Mouse (Mus musculus): ENCODE results near the gene Snrnp35.
"Not testable (repeated sequence)": the region's sequence is repeated elsewhere in the genome, so short reads cannot be mapped to it uniquely, and the experiment has no call there.

Snrnp35 gene

DNA sequence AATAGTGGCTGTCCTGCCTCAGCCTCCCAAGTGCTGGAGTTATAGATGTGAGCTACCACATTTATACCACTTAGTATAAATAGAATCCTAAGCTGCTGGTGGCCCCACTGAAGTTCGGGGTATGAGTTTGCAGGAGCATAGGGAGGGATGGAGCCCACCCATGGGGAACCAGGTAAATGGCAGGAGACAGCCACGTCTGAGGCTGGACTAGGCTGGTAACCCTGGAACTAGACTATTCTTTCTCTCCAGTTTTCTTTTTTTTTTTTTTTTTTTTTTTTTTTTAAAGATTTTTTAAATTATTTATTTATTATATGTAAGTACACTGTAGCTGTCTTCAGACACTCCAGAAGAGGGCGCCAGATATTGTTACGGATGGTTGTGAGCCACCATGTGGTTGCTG lies 17.1 kb downstream of the Snrnp35 start:
- not testable (repeated sequence) for DNase-seq (ENCODE audit: low spot score in 2 of 2)

DNA sequence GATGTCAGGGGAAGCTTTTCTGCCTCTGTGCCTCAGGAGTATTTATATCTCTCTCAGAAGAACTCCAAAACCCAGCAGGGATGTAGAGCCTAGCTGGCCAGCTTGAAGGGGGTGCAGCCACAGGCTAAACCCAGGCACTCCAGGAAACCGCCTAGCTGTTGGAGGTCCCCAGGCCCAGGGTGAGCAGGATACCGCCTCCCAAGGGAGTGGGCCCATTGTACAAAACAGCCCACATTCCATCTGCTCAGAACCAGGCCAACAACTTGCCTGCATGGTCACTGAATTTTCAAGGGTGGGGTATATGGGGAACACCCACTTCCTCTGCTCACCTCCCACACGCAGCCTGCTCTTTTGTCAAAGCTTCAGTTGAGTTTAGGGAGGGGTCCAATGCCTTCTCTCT lies 17.6 kb downstream of the Snrnp35 start:
- no peak for DNase-seq (ENCODE audit: low spot score in 2 of 2)

DNA sequence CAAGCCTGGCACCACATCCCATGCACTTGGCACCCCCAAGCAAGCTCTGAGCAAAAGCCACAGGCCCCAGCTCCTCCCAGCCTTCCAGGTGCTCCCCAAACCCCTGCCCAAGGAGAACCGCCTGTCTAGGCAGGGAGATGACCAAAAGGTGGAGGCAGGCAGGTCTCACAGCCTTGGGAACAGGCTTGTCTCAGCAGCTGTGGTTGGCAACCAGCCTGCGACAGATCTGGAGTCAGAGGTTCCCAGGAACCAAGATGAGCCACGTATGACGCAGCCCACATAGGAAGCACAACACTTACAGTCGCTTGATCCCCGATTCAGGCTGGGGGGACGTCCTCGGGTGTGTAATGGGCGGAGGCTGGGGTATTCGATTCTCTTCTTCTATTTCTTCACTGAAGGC lies 18.6 kb downstream of the Snrnp35 start:
- no peak for DNase-seq (ENCODE audit: low spot score in 2 of 2)

- DNase-seq (ENCODE audit: low spot score in 2 of 2) = no peak
Measured at GRCm38 (mm10) chr5:124503742-124504141, 20.8 kb downstream of the Snrnp35 start.

DNA sequence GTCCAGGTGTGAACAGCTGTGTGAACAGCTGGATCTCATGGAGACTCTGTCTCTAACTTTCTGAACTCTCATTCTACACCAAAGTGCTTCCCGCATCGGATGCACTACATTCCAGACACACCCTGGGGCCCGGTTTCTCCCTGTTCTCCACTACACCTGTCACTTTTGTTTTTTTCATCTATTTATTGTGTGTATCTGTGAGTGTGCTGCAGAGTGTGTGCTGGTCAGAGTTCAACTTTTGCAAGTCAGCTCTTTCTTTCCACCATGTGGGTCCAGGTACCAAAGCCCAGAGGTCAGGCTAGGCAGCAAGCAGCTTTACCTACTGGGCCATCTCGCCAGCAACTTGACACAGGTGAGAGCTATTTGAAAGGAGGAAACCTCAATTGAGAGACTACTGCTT lies 22.3 kb downstream of the Snrnp35 start:
- no peak for DNase-seq (ENCODE audit: low spot score in 2 of 2)

DNA sequence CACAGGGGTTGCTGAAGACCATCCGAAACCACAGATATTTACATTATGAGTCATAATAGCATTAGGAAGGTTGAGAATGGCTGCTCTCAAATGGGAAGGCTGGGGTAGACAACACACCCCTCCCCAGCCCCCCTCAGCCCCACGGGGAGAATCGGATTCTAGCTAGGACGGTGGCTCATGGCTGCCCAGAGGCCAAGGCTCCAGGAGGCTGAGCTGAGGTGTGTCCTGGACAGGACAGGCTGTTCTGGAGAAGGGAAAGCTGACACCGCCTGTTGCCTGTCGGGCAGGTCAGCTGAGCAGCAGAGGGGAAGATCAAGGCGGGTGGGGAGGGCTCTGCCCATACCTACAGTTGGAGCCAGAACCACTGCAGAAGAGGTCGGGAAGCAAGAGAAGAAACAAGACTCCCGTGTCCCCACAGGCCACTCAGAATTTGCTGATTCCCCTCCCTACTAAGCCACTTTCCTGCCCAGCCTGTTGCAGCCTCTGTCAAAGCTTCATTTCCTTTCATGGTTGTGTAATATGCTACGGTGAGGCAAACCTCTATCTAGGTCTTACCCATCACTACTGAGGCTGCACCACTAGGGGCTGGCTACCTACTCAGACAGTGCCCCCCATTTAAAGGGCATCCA lies 23.9 kb downstream of the Snrnp35 start:
- DNase-seq (ENCODE audit: low spot score in 2 of 2) = no peak

GRCm38 (mm10) chr5:124509200-124509599 lies 26.3 kb downstream of the Snrnp35 start:
- no peak for DNase-seq (ENCODE audit: low spot score in 2 of 2)

- DNase-seq (ENCODE audit: low spot score in 2 of 2) = no peak
Measured at GRCm38 (mm10) chr5:124509742-124510237, 26.9 kb downstream of the Snrnp35 start.

DNA sequence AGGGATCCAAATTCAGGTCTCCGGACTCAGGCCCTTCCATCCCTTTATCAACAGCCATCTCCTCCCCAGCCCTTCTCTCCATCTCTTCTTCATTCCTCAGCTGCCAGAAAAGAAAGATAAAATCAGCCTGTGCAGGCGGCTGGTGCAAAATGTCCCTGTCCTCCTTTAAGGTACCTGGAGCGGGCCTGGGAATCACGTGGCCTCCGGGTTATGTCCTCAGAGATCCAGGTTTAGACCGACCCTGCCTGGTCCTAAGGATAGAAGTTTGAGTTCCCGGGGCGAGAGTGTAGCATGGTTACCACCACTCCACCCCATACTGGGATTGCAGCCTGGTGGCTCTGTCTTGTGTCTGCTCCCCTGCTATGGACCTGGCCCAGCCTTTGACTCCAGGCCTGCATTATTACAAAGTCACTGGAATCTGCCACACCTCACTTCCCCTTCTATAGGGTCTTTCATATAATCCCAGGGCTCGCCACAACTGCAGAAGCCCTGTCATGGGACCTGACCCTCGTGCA lies 27.7 kb downstream of the Snrnp35 start:
- no peak for DNase-seq (ENCODE audit: low spot score in 2 of 2)

DNA sequence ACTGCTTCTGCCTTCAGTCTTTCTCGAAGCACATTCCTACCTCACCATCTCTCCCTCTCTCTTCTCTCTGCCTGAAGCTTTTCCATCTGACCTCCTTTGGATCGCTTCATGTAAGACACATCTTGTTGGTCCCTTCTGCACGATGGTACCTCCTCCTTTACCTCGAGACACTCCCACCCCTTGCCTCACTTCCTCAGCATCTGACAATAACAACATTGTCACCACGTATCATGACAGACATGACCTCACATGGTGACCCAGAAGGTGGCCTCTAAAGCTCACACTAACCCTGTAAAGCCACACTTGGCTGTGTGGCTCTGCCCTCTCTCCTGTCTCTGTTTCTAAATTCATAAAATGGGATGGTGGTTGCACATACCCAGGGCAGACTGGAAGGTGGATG lies 32.9 kb downstream of the Snrnp35 start:
- no peak for DNase-seq (ENCODE audit: low spot score in 2 of 2)

DNA sequence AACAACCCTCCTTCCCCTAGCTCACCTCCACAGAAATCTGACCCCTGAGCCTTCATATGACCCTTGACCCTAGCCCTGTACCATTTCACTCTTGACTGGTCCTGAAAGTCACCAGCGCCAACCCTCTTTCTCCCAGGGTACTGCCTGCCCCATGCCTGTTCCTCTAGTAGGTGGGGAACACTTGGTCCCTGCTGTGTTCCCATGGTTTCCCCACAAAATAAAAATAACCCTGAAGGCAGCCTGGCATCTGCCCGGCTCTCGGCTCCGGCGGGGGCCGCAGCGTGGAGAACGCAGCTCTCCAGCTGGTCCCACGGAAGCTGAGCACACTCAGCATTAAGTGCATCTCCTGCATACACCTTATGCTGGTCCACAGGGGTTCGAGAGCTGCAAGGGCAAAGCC lies 35.7 kb downstream of the Snrnp35 start:
- no peak for DNase-seq (ENCODE audit: low spot score in 2 of 2)

DNA sequence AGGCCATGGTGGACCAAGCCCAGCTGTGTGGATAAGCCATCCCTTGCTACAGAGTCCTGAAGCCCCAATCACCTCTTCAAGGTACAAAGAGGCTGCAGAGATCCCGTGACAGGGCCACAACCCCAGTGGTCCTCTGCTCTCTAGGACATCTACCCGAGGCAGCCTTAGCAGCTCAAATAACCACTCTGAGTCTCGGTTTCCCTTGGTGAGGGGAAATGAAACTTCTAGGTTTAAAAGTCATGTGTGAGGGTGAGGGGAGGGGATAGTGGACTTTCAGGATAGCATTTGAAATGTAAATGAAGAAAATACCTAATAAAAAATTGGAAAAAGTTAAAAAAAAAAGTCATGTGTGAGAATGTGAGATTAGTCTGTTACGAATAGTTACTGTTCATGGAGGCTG lies 38.7 kb downstream of the Snrnp35 start:
- peak; percentile 32 to 47 for DNase-seq (ENCODE audit: low spot score in 2 of 2)

- no peak for DNase-seq (ENCODE audit: low spot score in 2 of 2)
Measured at GRCm38 (mm10) chr5:124523032-124523431, 40.1 kb downstream of the Snrnp35 start.

GRCm38 (mm10) chr5:124524943-124525342 lies 42.0 kb downstream of the Snrnp35 start:
- no peak for DNase-seq (ENCODE audit: low spot score in 2 of 2)

DNA sequence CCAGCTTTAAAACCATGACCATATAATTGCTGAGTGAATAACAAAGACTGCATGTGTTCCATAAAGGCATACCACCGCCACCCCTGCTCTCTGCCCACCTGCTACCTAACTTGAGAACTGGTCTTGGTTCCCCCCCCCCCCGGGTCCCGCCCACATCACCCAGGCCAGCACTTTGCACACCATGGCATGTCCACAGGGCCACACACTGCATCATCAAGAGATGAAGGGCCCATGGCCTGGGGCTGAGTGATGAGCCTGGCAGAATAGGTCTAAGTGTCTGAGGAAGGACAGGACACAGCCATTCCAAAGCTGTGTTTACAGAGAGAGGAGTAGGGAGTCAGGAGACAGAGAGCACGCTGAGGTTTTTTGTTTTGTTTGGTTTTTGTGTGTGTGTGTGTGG lies 45.4 kb downstream of the Snrnp35 start:
- no peak for DNase-seq (ENCODE audit: low spot score in 2 of 2)

DNA sequence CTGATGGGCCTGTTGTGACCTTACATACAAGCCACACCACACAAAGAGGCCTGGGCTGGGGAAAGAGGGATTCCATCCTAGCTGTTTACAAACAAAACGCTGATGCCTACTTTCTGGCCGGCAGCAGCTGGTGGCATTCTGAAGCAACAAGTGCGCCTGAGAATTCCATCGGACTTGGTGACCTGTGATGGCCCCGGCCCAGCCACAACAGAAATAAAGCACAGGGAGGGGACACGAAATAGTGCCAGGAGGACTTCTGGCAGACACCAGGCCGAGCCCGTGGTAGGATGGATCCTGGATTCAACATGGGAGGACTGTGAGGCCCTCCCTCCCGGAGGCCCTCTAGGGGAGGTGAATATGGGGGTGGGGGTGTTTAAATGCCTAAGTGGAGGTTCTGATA lies 45.9 kb downstream of the Snrnp35 start:
- DNase-seq (ENCODE audit: low spot score in 2 of 2) = no peak

DNA sequence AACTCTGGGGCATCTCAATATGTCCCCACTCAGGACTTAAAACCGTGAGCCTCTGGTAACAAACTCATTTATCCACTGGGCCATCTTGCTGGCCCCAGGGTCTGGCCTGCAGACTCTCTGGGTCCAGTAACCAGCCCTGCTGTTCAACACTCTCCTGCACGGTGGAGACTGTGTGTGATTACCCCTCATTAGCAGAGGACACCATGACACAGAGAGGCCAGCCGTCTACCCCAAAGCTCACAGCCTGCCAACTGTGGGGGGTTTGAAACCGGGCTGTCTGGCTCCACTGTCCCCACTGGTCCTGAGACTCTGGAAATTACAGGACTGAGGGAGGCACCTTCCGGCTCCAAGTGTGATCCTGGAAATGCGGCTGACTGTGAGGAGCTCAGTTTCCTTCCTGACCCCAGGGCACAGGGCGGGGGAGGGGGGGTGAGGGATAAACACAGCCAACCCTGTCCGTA lies 46.3 kb downstream of the Snrnp35 start:
- DNase-seq (ENCODE audit: low spot score in 2 of 2) = no peak

DNA sequence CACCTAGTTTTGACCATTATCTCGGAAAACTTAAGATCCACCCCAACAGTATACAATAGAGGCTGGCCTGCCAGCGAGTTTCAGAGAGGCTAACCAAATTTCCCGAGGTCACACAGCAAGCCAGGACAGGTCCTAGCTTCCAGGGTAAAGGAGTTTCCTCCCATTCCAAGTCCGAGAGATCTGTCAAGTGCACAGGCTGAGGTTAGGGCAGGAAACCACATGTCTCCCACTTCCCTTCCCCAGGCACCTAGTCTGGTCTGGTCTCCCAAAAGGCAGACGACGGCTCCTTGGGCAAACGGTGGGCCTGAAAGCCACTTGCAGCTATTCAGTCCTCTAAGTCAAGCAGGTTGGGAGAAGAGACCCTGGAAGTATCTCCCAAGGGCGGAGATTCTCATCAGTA lies 46.8 kb downstream of the Snrnp35 start:
- no peak for DNase-seq (ENCODE audit: low spot score in 2 of 2)

DNA sequence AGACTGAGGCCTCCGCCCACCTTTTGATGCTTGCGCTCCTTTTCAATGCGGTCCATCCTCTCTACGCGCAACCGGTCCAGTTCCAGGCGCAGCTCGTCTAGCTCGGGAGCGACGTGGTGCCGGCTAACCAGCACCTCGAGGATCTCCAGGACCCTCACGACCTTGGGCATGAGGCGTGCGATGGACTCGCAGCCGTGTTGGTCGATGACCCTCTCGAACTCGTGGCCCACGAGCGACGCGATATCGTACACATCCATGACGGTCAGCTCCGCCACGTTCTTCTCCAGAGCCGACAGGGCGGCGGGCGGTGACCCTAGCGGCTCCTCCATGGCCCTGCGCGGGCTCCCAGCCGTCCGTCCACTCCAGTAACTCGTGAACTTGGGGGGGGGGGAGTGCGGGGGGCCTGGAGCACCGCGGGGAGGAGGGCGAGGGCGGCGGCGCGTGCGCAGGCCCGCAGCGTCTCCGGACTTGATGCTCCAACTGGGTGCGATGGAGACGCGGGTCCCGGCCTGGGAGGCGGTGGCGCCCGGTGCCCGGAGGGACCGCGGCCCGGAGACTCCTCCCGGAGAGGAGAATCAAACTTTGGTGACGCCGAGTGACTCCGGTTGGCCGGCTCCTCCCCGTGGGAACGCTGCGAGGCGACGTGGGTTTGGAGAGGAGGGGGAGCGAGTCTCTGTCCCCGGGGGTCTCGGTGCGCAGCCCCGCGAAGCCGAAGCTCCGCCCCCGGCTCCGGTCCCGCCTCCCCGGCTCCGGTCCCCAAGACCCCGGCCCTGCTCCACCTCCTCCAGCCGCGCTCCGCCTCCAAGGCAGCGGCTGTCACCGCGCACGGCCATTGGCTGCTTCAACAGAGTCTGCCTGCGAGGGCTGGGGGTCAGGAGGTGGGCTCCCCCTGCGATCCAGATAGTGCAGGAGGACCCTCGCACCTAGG lies 48.0 kb downstream of the Snrnp35 start, which contains the start of gene Rilpl1:
Gene Rilpl1 (minus strand): TSS at position 737 of the 928 bp plus-strand sequence.
- DNase-seq (ENCODE audit: low spot score in 2 of 2) = peak; percentile 62

GRCm38 (mm10) chr5:124531583-124531930 lies 48.6 kb downstream of the Snrnp35 start:
- no peak for DNase-seq (ENCODE audit: low spot score in 2 of 2)

GRCm38 (mm10) chr5:124532451-124532850 lies 49.5 kb downstream of the Snrnp35 start:
- DNase-seq (ENCODE audit: low spot score in 2 of 2) = no peak

- no peak for DNase-seq (ENCODE audit: low spot score in 2 of 2)
Measured at GRCm38 (mm10) chr5:124535016-124535415, 52.1 kb downstream of the Snrnp35 start.

GRCm38 (mm10) chr5:124536776-124537175 lies 53.8 kb downstream of the Snrnp35 start:
- DNase-seq (ENCODE audit: low spot score in 2 of 2) = peak; percentile 56 to 59

Measured in spleen, postnatal 36 days (tissue).